Mouse (Mus musculus): Measurements from ENCODE around the gene Trabd. TPM values are rescaled to one million over a fixed set of nuclear protein-coding genes. Genes with fewer than 3 reads are reported as not detected.

The Trabd gene
- polyA plus RNA-seq, 1 experiment: 68.2 TPM

DNA sequence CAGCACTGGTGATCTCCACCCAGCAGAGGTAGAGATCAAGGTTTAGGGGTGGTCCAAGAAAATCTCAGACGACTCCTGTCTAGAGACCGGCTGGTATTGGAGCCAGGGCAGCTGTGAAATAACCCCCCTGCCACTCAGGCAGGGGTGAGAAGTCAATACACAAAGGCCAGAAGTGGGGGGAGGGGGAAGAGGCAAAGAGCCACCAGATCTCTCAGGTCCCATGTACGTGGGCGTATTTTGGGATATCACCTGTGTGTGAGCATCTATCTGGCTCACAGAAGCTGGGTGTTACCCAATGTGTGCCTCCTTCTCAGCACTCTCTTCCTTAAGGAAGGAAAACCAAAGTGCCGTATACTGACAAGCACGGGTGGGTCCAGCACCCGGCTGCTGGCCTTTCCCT lies 11.9 kb upstream of the Trabd start:
- no peak overlapping the region for H3K4me2 ChIP-seq (ENCODE audit: low read depth)
- H3K36me3 ChIP-seq (ENCODE audit: control insufficient read depth, insufficient read depth): no peaks in the 10 kb centered on the region
- TF ChIP-seq E2F4 (IDR thresholded peaks at IDR 0.05; ENCODE audit: insufficient read depth): no peak
- TF ChIP-seq TCF12 (IDR thresholded peaks at IDR 0.05; ENCODE audit: insufficient read depth, poor library complexity, severe bottlenecking): no peak
- no peak for TF ChIP-seq REST (IDR thresholded peaks at IDR 0.05; ENCODE audit: insufficient read depth, insufficient read length)
- TF ChIP-seq SRF (IDR thresholded peaks at IDR 0.05; ENCODE audit: control insufficient read depth, insufficient read length, low read depth): no peak
- no peak for TF ChIP-seq USF1 (IDR thresholded peaks at IDR 0.05; ENCODE audit: low read depth)
- no peak for TF ChIP-seq CEBPB (IDR thresholded peaks at IDR 0.05; ENCODE audit: insufficient read depth, poor library complexity, severe bottlenecking)
- TF ChIP-seq MAX (IDR thresholded peaks at IDR 0.05; ENCODE audit: low read depth): no peak
- no peak for TF ChIP-seq MYOG (IDR thresholded peaks at IDR 0.05; ENCODE audit: control insufficient read depth in 1 of 3, insufficient read depth in 1 of 3, insufficient read length in 2 of 3, low read depth in 2 of 3)
- TF ChIP-seq TCF3 (IDR thresholded peaks at IDR 0.05; ENCODE audit: insufficient read length, low read depth): no peak
- no peak for TF ChIP-seq POLR2AphosphoS2 (IDR thresholded peaks at IDR 0.05; ENCODE audit: insufficient read length, low read depth)
- no peak for TF ChIP-seq MYOD1 (IDR thresholded peaks at IDR 0.05; ENCODE audit: control insufficient read depth in 1 of 3, insufficient read length in 2 of 3, low read depth in 2 of 3)
- TF ChIP-seq POLR2A (IDR thresholded peaks at IDR 0.05; ENCODE audit: insufficient read length, low read depth): no peak
- H3K4me3 ChIP-seq: no peak overlapping the region
- peaks cover 95% of the 10 kb centered on the region for H3K27me3 ChIP-seq (ENCODE audit: control insufficient read depth, insufficient read depth, insufficient read length)
- no peaks in the 10 kb centered on the region for H3K79me2 ChIP-seq (ENCODE audit: control insufficient read depth, insufficient read depth)
- H3ac ChIP-seq (ENCODE audit: control insufficient read depth, insufficient read length): no peak overlapping the region

GRCm38 (mm10) chr15:89063536-89063935 lies 11.4 kb upstream of the Trabd start:
- peaks cover 97% of the 10 kb centered on the region for H3K27me3 ChIP-seq (ENCODE audit: control insufficient read depth, insufficient read depth, insufficient read length)
- TF ChIP-seq MYOD1 (IDR thresholded peaks at IDR 0.05; ENCODE audit: control insufficient read depth in 1 of 3, insufficient read length in 2 of 3, low read depth in 2 of 3): peak in 2 of 3 experiments; percentile 61 to 83
- peak in 1 of 3 experiments; percentile 16 for TF ChIP-seq MYOG (IDR thresholded peaks at IDR 0.05; ENCODE audit: control insufficient read depth in 1 of 3, insufficient read depth in 1 of 3, insufficient read length in 2 of 3, low read depth in 2 of 3)
- TF ChIP-seq CEBPB (IDR thresholded peaks at IDR 0.05; ENCODE audit: insufficient read depth, poor library complexity, severe bottlenecking): no peak

DNA sequence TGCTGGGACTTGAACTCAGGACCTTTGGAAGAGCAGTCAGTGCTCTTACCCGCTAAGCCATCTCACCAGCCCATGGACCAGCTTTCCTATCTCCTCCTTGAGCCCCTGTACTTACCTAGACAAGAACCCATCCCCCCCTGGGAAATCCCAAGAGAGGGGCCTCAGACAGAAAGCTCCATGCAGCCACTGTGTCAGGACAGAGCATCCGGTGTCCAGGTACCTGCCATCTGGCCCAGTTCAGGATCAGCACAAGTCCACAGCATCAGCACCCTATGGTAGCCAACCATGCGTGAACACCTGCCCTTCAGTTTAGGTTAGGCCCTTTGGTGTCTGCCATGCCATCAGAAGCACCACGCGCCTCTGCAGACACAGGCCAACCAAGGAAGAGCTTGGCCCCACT lies 10.0 kb upstream of the Trabd start:
- Histone ChIP-seq H3ac (ENCODE audit: control insufficient read depth, insufficient read length) (no peak overlapping the region), H3K4me3 (no peak overlapping the region), H3K36me3 (ENCODE audit: control insufficient read depth, insufficient read depth) (no peaks in the 10 kb centered on the region), H3K27me3 (ENCODE audit: control insufficient read depth, insufficient read depth, insufficient read length) (peaks cover 97% of the 10 kb centered on the region), H3K4me2 (ENCODE audit: low read depth) (no peak overlapping the region), H3K79me2 (ENCODE audit: control insufficient read depth, insufficient read depth) (no peaks in the 10 kb centered on the region)
- TF ChIP-seq CEBPB (IDR thresholded peaks at IDR 0.05; ENCODE audit: insufficient read depth, poor library complexity, severe bottlenecking): no peak
- TF ChIP-seq TCF12 (IDR thresholded peaks at IDR 0.05; ENCODE audit: insufficient read depth, poor library complexity, severe bottlenecking): no peak
- no peak for TF ChIP-seq USF1 (IDR thresholded peaks at IDR 0.05; ENCODE audit: low read depth)
- TF ChIP-seq REST (IDR thresholded peaks at IDR 0.05; ENCODE audit: insufficient read depth, insufficient read length): no peak
- TF ChIP-seq POLR2AphosphoS2 (IDR thresholded peaks at IDR 0.05; ENCODE audit: insufficient read length, low read depth): no peak
- no peak for TF ChIP-seq MYOG (IDR thresholded peaks at IDR 0.05; ENCODE audit: control insufficient read depth in 1 of 3, insufficient read depth in 1 of 3, insufficient read length in 2 of 3, low read depth in 2 of 3)
- no peak for TF ChIP-seq E2F4 (IDR thresholded peaks at IDR 0.05; ENCODE audit: insufficient read depth)
- TF ChIP-seq MYOD1 (IDR thresholded peaks at IDR 0.05; ENCODE audit: control insufficient read depth in 1 of 3, insufficient read length in 2 of 3, low read depth in 2 of 3): no peak
- no peak for TF ChIP-seq TCF3 (IDR thresholded peaks at IDR 0.05; ENCODE audit: insufficient read length, low read depth)
- TF ChIP-seq POLR2A (IDR thresholded peaks at IDR 0.05; ENCODE audit: insufficient read length, low read depth): no peak
- no peak for TF ChIP-seq MAX (IDR thresholded peaks at IDR 0.05; ENCODE audit: low read depth)
- TF ChIP-seq SRF (IDR thresholded peaks at IDR 0.05; ENCODE audit: control insufficient read depth, insufficient read length, low read depth): no peak

More at GRCm38 (mm10) chr15:89063536-89063935, 11.4 kb upstream of the Trabd start:
- H3K4me2 ChIP-seq (ENCODE audit: low read depth): no peak overlapping the region
- H3K36me3 ChIP-seq (ENCODE audit: control insufficient read depth, insufficient read depth): no peaks in the 10 kb centered on the region
- no peak overlapping the region for H3ac ChIP-seq (ENCODE audit: control insufficient read depth, insufficient read length)
- H3K79me2 ChIP-seq (ENCODE audit: control insufficient read depth, insufficient read depth): no peaks in the 10 kb centered on the region
- no peak overlapping the region for H3K4me3 ChIP-seq

- H3K27me3 ChIP-seq (ENCODE audit: control insufficient read depth, insufficient read depth, insufficient read length): peaks cover 72% of the 10 kb centered on the region
- no peaks in the 10 kb centered on the region for H3K36me3 ChIP-seq (ENCODE audit: control insufficient read depth, insufficient read depth)
- no peak overlapping the region for H3ac ChIP-seq (ENCODE audit: control insufficient read depth, insufficient read length)
- TF ChIP-seq USF1 (IDR thresholded peaks at IDR 0.05; ENCODE audit: low read depth): no peak
- no peak for TF ChIP-seq POLR2A (IDR thresholded peaks at IDR 0.05; ENCODE audit: insufficient read length, low read depth)
- TF ChIP-seq CEBPB (IDR thresholded peaks at IDR 0.05; ENCODE audit: insufficient read depth, poor library complexity, severe bottlenecking): no peak
- no peak for TF ChIP-seq E2F4 (IDR thresholded peaks at IDR 0.05; ENCODE audit: insufficient read depth)
- TF ChIP-seq REST (IDR thresholded peaks at IDR 0.05; ENCODE audit: insufficient read depth, insufficient read length): no peak
- no peak for TF ChIP-seq MAX (IDR thresholded peaks at IDR 0.05; ENCODE audit: low read depth)
- TF ChIP-seq MYOG (IDR thresholded peaks at IDR 0.05; ENCODE audit: control insufficient read depth in 1 of 3, insufficient read depth in 1 of 3, insufficient read length in 2 of 3, low read depth in 2 of 3): no peak
- no peak for TF ChIP-seq SRF (IDR thresholded peaks at IDR 0.05; ENCODE audit: control insufficient read depth, insufficient read length, low read depth)
- TF ChIP-seq TCF12 (IDR thresholded peaks at IDR 0.05; ENCODE audit: insufficient read depth, poor library complexity, severe bottlenecking): no peak
- no peak for TF ChIP-seq POLR2AphosphoS2 (IDR thresholded peaks at IDR 0.05; ENCODE audit: insufficient read length, low read depth)
- TF ChIP-seq TCF3 (IDR thresholded peaks at IDR 0.05; ENCODE audit: insufficient read length, low read depth): no peak
- H3K4me2 ChIP-seq (ENCODE audit: low read depth): no peak overlapping the region
- no peak overlapping the region for H3K4me3 ChIP-seq
- no peaks in the 10 kb centered on the region for H3K79me2 ChIP-seq (ENCODE audit: control insufficient read depth, insufficient read depth)
These were observed 7.3 kb upstream of the Trabd start for GRCm38 (mm10) chr15:89067609-89068008.

DNA sequence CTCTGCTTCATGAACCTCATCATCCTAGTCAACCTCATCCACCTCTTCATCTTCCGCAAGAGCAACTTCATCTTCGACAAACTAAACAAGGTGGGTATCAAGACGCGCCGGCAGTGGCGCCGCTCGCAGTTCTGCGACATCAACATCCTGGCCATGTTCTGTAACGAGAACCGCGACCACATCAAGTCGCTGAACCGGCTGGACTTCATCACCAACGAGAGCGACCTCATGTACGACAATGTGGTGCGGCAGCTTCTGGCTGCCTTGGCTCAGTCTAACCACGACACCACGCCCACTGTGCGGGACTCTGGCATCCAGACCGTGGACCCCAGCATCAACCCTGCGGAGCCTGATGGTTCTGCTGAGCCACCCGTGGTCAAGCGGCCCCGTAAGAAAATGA lies 6.7 kb upstream of the Trabd start:
- H3ac ChIP-seq (ENCODE audit: control insufficient read depth, insufficient read length): no peak overlapping the region
- peaks cover 66% of the 10 kb centered on the region for H3K27me3 ChIP-seq (ENCODE audit: control insufficient read depth, insufficient read depth, insufficient read length)
- H3K4me2 ChIP-seq (ENCODE audit: low read depth): no peak overlapping the region
- H3K4me3 ChIP-seq: no peak overlapping the region
- H3K79me2 ChIP-seq (ENCODE audit: control insufficient read depth, insufficient read depth): no peaks in the 10 kb centered on the region
- TF ChIP-seq SRF (IDR thresholded peaks at IDR 0.05; ENCODE audit: control insufficient read depth, insufficient read length, low read depth): no peak
- no peak for TF ChIP-seq POLR2A (IDR thresholded peaks at IDR 0.05; ENCODE audit: insufficient read length, low read depth)
- TF ChIP-seq REST (IDR thresholded peaks at IDR 0.05; ENCODE audit: insufficient read depth, insufficient read length): no peak
- H3K36me3 ChIP-seq (ENCODE audit: control insufficient read depth, insufficient read depth): no peaks in the 10 kb centered on the region

Measured in myocyte (in vitro differentiated cells).